Mouse (Mus musculus): Measurements from ENCODE around the gene Lctl.
"Not testable (repeated sequence)": the region's sequence is repeated elsewhere in the genome, so short reads cannot be mapped to it uniquely, and the experiment has no call there.

Lctl gene

DNA sequence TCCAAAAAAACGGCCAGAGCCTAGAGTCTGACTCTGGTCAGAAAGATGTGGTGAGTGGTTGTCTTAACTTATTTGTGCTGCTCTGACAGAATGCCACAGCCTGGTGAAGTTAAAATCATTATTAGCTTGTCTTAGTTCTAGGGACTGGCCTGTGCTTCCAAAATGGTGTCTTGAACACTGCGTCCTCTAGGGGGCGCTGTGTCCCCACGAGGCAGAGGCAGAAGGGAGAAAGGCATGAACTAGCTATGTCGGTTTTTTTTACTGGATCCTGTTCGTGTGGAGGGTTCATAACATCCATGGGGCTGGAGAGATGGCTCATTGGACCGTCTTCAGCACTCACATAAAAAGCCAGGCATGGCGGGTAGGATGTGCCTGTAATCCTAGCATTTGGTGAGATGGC is 3.0 kb downstream of the Lctl start:
- intact Hi-C loops (cut with DNase I) = no loop called here

DNA sequence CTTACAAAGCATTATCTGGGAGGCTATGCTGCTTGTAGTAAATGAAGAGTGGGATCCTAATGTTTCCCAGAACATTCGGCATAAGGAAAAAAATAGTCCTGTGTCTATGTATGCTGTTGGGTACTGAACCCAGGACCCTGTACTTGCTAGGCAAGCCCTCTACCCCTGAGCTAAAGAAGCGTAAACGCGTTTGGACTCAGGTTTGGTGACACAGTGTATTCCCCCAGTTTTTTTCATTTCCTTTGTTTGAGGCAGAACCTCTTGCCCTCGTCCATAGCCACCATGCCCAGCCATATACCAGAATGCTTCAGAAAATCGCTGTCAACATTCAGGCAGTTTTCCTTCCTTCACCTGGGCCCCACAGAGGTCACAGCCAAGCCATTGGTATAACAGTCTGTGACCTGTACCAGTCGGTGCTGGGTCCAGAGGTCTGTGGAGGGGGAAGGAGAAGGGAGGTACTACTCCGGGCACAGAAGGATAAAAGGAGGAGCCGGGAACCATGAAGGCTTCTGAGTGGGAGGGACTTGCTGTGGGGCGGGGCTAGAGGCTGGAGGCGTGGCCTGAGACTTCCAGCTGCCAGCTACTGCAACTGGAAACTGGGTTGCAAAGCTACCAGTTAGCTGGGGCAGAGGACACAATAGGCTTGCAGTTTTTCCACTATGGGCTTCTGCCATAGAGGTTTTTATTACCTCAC is 3.8 kb downstream of the Lctl start:
- intact Hi-C loops (cut with DNase I) = no loop called here

DNA sequence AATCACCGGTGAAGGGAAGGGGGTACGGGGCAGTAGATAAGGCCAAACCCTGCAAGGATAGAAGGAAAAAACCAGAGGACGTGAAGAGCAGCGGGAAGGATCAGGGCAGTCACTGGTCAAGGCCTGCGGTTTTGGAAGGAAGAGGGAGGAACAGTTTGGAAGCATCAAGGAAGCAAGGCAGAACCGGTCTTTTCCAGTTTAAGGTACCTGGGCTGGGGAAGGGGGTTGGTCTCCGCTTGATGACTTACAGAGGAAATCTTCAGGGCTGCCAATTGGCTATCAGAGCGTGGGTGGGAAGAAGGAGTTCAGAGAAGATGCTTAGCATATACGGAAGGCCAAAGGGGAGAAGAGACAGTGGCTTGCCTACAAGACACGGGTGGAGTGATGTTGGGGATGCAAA is 5.7 kb downstream of the Lctl start:
- intact Hi-C loops (cut with DNase I) = no loop called here

DNA sequence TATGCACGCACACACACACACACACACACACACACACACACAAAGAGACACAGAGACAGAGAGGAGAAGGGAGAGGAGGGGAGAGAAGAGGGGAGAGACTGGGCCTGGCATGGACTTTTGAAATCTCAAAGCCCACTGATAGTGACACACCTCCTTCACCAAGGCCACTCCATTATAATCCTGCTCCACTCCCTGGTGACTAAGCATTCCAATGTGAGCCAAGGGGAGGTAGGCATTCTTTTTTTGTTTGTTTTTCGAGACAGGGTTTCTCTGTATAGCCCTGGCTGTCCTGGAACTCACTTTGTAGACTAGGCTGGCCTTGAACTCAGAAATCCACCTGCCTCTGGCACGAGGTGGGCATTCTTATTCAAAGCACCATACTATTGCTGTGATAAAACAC is 7.9 kb downstream of the Lctl start:
- intact Hi-C loops (cut with DNase I) = not testable (repeated sequence)

DNA sequence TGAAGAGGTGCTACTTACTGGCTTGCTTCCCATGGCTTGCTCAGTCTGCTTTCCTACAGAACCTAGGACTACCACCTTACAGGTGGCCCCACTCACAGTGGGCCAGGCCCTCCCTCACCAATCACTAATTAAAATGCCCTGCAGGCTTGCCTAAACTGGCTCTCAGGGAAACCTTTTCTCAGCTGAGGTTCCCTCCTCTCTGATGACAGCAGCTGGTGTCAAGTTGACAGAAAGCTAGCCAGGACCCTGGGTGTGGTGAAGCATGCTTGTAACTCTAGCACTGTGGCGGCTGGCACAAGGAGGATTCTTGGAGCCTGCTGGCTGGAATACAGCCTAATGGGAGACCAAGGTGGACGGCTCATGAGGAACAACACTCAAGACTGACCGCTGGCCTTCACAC is 8.4 kb downstream of the Lctl start:
- intact Hi-C loops (cut with DNase I) = no loop called here

DNA sequence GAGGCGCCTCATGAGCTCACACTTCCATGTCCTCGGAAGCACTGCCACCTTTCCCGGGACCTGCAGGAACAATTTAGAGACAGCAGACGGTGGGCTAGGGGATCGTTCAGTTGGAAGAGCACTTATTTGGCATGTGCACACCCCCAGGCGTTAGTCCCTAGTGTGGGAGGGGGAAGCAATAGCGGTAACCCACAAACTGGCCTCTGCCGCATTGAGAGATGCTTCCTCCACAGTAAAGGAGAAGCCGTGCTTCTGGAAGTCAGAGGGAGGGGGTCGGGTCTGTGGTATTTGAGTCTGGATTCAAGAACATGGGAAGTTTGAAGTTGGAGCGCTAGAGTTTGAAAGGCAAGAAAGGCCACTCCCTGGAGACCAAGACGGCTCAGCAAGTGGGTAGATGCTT is 9.2 kb downstream of the Lctl start:
- intact Hi-C loops (cut with DNase I) = no loop called here

DNA sequence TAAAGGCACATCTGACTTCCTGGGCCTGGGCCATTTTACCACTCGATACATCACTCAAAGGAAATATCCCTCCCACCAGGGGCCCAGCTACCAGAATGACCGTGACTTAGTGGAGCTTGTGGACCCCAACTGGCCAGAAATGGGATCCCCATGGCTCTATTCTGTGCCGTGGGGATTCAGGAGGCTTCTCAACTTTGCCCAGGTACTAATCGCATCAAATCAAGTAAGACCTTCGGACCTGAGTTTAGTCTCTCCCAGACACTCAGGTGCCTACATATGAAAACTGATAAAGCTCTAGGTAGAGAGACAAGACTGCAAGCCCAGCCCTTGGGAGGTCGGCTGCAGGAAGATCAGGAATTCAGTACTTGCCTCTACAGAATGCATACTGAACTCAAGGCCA is 14.7 kb downstream of the Lctl start:
- intact Hi-C loops (cut with DNase I) = no loop called here

DNA sequence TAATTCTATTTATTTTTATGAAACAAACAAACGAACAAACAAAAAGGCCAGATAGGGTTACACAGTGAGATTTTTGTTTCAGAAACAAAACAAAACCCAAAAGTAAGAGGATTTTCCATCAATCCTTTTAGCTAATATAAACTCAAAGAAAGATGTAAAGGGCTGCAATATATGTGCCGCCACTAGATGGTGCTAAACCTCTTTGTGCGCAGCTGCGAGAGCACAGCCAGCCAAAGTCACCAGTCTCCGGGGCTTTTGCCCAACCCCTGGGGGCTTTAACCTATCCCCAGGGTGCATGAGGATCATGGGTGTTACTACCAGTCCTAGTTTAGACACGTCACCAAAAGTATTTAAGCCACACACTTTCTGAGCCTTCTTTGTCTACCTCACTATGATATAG is 21.9 kb downstream of the Lctl start:
- intact Hi-C loops (cut with DNase I) = loop anchor here (5.0 kb wide), 1 partner anchor 133 kb away; no protein-coding TSS in a partner anchor

DNA sequence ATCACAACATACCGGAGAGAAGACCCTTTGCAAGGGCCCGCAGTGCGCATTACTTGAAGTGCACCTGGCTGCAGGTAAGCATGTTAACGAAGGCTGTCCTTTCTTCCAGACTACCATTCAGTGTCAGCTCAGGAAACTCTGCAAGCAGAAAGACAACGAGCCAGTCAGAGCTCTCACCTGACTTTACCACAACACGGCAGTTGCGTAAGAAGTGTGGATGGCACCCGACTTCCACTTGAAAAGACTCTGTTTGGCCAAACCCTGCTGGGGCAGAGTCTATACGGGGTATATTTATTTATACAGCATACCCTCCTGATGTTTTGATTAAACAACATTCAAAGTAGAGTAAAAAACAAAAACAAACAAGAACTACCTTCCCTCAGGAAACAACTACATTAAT is 22.9 kb downstream of the Lctl start:
- intact Hi-C loops (cut with DNase I) = loop anchor here (5.0 to 10.0 kb wide), 2 partner anchors 115 to 132 kb away; partner anchors contain the start of gene Map2k1

DNA sequence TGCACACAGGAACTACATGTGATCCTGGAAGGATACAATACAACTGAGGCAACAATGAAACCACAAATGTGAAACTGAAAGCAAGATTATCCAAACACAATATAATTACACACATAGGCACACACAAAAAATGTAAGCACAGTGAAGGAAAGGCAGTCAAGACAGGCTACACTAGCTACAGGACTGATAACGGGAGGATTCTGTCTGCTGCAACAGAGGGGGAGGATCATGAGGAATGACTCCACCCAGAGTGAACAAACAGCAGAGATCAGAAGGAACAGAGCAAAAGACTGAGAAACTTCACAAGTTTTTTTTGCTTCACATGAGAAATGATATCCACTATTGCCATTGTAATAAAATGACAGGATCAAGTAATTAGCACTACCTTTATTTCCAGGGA is 39.7 kb downstream of the Lctl start:
- intact Hi-C loops (cut with DNase I) = no loop called here

DNA sequence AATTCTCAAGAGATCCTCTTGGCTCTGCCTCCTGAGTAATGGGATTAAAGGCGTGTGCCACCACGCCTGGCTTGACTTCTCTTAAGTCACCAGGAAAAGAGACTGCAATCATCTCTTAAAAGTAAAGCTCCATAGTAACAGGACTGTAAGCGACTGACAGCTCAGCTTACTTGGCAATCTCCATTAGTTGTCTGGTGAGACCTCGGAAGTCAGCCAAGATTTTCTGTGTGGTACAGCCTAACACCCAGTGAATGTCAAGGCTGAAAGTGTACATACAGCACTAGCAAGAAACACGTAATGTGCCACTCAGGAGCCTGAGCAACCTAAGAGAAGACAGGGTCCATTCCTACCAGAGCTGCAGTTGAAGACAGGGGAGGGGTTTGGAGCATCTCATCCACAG is 43.5 kb downstream of the Lctl start:
- intact Hi-C loops (cut with DNase I) = no loop called here

DNA sequence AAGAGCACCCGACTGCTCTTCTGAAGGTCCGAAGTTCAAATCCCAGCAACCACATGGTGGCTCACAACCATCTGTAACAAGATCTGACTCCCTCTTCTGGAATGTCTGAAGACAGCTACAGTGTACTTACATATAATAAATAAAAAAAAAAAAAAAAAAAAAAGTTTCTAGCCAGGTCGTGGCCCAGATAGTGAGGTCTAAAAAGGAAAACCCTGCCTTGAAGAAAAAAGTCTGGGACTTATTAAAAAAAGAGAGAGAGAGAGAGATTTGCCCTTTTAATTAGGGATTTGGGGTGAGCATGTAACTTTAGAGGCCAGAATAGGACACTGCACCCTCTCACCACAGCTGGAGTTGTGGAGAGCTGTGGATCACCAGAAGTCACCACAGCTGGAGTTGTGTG is 53.0 kb downstream of the Lctl start:
- intact Hi-C loops (cut with DNase I) = not testable (repeated sequence)

DNA sequence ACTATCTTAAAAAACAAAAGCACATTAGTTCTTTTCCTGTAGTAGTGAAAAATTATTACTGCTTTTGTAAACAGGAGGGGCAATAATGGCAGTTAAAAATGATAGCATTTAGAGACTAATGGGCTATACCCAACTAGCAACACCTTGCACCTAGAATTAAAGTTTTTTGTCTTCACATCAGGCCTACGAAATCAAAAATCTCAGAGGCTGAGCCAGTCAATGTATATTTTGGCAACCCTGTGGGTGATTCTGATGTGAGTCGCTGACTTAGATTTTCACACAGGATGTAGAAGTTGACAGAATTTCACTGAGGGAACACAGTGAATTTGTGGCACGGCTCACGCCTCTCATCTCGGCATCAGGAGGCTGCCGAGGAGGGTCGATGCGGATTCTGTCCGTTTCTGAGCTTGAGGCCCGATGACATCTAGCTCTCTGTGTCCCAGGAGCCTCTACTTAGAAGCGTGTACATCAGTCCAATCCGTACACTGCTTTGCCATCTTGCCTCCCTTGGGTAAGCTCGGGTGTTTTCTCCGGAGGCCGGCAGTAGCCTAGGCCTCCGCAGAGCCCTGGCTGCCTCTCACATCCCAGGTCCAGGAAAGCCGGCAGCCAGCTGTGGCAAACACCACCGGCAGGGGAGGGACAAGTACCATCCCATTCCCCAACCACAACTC is 55.3 kb downstream of the Lctl start:
- intact Hi-C loops (cut with DNase I) = no loop called here

DNA sequence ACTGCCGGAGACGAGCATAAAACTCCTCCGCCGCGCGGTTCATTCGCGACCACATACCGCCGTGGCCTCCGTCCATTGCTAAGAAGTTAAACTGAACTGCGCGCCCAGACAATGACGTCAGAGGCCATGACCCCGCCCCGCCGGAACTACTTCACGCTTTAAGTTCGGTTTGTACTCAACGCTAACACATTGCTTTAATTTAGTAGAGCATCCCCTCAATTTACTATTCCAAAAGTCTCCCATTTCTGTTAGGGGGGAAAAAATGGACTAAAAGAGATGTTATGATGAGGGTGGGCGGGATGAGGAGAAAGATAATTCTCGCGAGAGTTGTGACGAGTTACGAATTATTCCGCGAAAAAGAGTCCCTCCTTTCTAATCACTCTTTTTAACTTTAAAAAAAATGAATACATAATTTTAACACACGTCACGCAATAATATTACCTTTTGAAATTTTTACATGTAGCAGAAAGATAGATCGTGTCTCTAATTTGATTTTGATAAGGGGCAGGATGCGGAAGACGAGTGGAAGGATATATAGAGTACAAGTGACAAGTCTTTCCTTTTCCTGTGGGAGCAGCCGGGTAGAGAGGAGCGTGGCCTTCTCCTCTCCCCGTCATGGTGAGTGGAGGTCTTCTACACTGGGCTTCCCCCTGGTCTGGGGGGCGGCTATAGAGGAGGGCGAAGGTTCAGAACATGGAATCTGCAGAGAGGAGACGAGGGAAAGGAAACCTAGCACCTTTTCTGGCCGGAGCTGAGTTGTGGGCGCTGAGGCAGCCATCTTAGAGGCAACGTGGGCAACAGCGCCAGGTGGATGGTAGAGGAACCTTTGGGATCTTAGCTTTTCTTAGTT is 56.1 kb downstream of the Lctl start, which contains the start of the genes Zwilch and Rpl4:
Zwilch (minus strand) TSS at position 289 of the 850 bp plus-strand sequence.
Rpl4 (plus strand) TSS at position 560 of the 850 bp plus-strand sequence.
- intact Hi-C loops (cut with DNase I) = no loop called here

DNA sequence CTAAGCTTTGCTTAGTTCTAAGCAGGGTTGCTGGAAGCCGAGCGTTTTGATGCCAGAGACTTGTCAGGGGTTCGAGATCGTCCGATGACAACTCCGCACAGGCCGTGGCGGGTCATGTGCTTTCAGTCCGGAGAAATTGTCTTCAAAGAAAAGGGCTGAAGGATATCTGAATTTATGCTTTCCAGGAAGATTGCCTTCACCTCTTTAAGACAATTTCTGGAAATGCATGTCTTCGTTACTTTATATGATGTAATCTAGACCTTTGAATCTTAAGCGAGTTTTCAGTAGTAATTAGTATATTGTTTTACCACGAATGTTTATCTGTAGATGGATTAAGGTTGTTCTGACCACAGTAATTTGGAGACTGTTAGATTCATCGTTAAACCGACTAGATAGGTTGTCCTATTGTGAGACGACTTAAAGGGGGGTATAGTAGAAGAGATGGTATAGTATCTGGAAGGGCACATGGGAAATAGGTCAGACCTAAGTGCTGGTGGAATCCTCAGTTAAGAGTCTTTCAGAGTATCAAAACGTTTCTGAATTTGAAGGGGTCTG is 56.8 kb downstream of the Lctl start:
- intact Hi-C loops (cut with DNase I) = no loop called here

DNA sequence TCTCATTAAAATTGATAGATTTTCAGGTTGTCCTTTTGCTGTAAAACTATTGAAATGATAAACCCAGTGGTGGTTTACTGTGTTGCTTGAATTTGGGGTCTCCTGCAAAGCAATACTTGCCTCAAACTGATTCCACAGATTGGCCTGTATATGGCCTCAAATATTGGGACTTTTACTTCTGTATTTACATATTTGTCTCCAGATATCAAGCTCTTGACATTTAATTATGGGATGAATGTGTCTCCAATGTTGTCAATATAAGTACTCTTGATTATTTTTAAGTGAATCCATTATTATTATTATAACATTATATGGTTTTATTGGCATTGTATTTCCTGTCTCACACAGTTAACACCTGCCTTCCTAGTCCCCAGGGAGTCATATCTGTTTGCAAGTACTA is 57.4 kb downstream of the Lctl start:
- intact Hi-C loops (cut with DNase I) = no loop called here

DNA sequence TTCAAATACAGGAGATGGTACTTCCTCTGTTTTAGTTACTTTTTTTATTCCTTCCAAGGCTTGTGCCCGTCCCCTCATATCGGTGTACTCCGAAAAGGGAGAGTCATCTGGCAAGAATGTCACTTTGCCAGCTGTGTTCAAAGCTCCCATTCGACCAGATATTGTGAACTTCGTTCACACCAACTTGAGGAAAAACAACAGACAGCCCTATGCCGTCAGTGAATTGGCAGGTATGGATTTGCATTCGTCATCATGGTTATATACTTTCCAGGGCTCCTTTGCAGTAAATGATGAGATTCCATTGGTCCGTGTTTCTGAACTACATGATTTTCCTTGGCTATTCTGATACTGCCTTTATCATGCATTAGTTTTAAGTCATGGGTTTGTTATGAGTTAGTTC is 57.8 kb downstream of the Lctl start:
- intact Hi-C loops (cut with DNase I) = no loop called here

DNA sequence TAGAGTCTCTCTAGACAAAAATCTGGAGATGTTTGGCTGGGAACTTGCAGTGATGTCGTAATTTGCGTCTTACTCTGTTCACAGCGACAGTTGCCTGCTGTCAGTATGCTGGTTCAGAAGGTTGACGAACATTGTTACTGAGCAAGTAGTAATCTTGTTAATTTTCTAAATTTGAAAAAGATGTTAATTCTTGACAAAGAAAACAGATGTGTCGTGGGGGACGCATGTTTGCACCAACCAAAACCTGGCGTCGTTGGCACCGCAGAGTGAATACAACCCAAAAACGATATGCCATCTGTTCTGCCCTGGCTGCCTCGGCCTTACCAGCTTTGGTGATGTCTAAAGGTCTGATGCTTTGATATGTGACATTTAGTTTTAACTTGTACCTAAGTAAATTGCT is 58.4 kb downstream of the Lctl start:
- intact Hi-C loops (cut with DNase I) = no loop called here

DNA sequence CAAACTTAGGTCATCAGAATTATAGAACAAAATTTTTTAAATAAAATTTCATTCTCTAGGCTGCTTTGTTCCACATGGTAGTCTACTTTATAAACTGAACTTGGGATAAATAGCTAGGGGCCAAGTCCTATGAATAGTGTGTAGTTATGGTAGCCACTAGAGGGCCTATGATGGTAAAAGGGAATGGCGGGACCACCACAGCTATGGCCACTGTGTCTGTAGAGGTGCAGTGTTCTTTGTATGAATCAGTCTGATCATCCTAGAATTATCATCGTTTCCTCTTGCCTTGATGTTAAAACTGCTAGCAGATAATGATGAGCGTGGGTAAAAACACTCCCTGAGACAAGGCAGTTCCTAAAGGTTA is 61.6 kb downstream of the Lctl start:
- intact Hi-C loops (cut with DNase I) = loop anchor here (2.0 kb wide), 1 partner anchor 74 kb away; the partner anchor contains the start of gene Map2k1

DNA sequence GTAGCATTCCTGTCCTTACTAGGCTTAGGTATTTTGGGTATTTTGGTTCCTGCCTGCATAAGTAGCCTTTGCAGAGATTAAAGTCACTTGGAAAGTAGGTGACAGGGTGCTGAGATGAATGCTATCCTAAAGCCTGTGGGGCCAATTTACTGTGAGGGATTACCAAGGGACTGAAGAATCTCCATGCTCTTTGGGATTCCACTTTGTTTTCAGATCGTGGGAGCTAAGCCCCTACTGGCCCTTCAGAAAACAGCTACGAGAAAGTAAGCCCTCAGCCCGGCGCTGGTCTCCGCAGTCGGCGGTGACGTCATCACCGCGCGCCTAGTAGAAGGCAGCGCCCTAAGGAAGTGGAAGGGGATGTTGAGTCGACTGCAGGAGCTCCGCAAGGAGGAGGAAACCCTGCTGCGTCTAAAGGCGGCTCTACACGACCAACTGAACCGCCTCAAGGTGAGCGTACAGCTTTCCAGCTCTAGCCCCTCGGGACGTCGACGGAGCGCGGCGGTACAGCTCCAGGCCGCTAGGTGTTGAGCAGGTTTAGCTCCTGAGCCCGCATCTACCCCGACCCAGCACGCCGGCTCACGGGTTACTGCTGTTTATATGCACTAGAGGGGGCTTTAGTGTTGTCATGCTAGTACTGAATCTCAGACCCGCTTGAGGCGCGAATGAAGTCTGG is 62.2 kb downstream of the Lctl start, which contains the start of gene Snapc5:
Snapc5 (plus strand) TSS at position 301 of the 673 bp plus-strand sequence.
- intact Hi-C loops (cut with DNase I) = loop anchor here (2.0 kb wide), 1 partner anchor 74 kb away; the partner anchor contains the start of gene Map2k1

DNA sequence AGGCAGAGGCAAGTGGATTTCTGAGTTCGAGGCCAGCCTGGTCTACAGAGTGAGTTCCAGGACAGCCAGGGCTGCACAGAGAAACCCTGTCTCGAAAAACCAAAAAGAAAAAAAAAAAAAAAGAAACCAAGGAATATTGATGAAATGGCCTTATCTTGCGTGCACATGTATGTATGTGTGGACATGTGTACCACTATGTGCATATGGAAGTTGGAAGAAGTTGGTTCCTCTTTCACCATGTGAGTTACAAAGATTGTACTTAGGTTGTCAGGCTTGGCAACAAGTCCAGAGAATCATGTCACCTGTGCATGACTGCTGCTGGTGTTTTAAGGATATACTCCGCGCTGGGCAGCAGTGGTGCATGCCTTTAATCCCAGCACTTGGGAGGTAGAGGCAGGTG is 66.3 kb downstream of the Lctl start:
- intact Hi-C loops (cut with DNase I) = not testable (repeated sequence)
